Mouse (Mus musculus): ENCODE measurements around the gene Thnsl2.

GRCm38 (mm10) chr6:71125043-71125893 lies 19.0 kb downstream of the Thnsl2 start:
- TF ChIP-seq POLR2A (IDR thresholded peaks at IDR 0.05; ENCODE audit: control insufficient read depth, extremely low read depth, insufficient read depth, low read length, poor library complexity) (no peak), CTCF (IDR thresholded peaks at IDR 0.05; ENCODE audit: borderline replicate concordance, control insufficient read depth, extremely low read depth, insufficient read depth, low read length, poor library complexity) (no peak)

Measured in thymus, adult 2 months (tissue).